Mouse (Mus musculus): ENCODE measurements around the gene Zbtb16. TPM values are rescaled to one million over a fixed set of nuclear protein-coding genes. Genes with fewer than 3 reads are reported as not detected.

Zbtb16 gene
- polyA plus RNA-seq, 1 experiment from 2014 or later = 0.57 TPM

GRCm38 (mm10) chr9:48733083-48733482 is 102.9 kb downstream of the Zbtb16 start:
- Histone ChIP-seq H3K4me1 (ENCODE audit: control insufficient read depth, insufficient read depth, low read length) (peaks cover 31% of the 10 kb centered on the region), H3K27me3 (ENCODE audit: control insufficient read depth, insufficient read depth, low read length) (0 out of 2 replicates have a peak, but pooled peaks cover 2% of the 10 kb centered on the region), H3K4me3 (ENCODE audit: low read depth, low read length) (no peak overlapping the region), H3K36me3 (ENCODE audit: control insufficient read depth, insufficient read depth, low read length) (no peaks in the 10 kb centered on the region), H3K9ac (ENCODE audit: low read depth, low read length) (no peak overlapping the region), H3K4me2 (no peak overlapping the region), H3K27ac (ENCODE audit: low read depth, low read length) (no peak overlapping the region), H3K9me3 (replicated peaks; ENCODE audit: control insufficient read depth, low read length) (no peaks in the 10 kb centered on the region)
- no peak for ATAC-seq (replicated peaks; ENCODE audit: insufficient number of reproducible peaks, low FRiP score, low TSS enrichment)
- 73% methylated on average over 6 of the region's 6 CpGs for WGBS (ENCODE audit: insufficient replicate concordance)

GRCm38 (mm10) chr9:48731651-48732536 is 104.1 kb downstream of the Zbtb16 start:
- no peak overlapping the region for H3K9ac ChIP-seq (ENCODE audit: low read depth, low read length)
- no peak overlapping the region for H3K4me3 ChIP-seq (ENCODE audit: low read depth, low read length)
- no peak overlapping the region for H3K27ac ChIP-seq (ENCODE audit: low read depth, low read length)
- H3K27me3 ChIP-seq (ENCODE audit: control insufficient read depth, insufficient read depth, low read length) = 0 out of 2 replicates have a peak, but pooled peaks cover 2% of the 10 kb centered on the region
- H3K36me3 ChIP-seq (ENCODE audit: control insufficient read depth, insufficient read depth, low read length) = no peaks in the 10 kb centered on the region
- H3K4me2 ChIP-seq = no peak overlapping the region
- ATAC-seq (replicated peaks; ENCODE audit: insufficient number of reproducible peaks, low FRiP score, low TSS enrichment) = no peak
- H3K9me3 ChIP-seq (replicated peaks; ENCODE audit: control insufficient read depth, low read length) = no peaks in the 10 kb centered on the region
- WGBS (ENCODE audit: insufficient replicate concordance) = 71% methylated on average over 8 of the region's 8 CpGs
- peaks cover 32% of the 10 kb centered on the region for H3K4me1 ChIP-seq (ENCODE audit: control insufficient read depth, insufficient read depth, low read length)

GRCm38 (mm10) chr9:48730446-48730979 is 105.5 kb downstream of the Zbtb16 start:
- Histone ChIP-seq H3K4me2 (no peak overlapping the region), H3K36me3 (ENCODE audit: control insufficient read depth, insufficient read depth, low read length) (no peaks in the 10 kb centered on the region), H3K4me1 (ENCODE audit: control insufficient read depth, insufficient read depth, low read length) (peaks cover 24% of the 10 kb centered on the region), H3K27ac (ENCODE audit: low read depth, low read length) (no peak overlapping the region), H3K27me3 (ENCODE audit: control insufficient read depth, insufficient read depth, low read length) (0 out of 2 replicates have a peak, but pooled peaks cover 2% of the 10 kb centered on the region), H3K9ac (ENCODE audit: low read depth, low read length) (no peak overlapping the region), H3K9me3 (replicated peaks; ENCODE audit: control insufficient read depth, low read length) (no peaks in the 10 kb centered on the region), H3K4me3 (ENCODE audit: low read depth, low read length) (no peak overlapping the region)
- 85% methylated on average over 10 of the region's 10 CpGs for WGBS (ENCODE audit: insufficient replicate concordance)
- ATAC-seq (replicated peaks; ENCODE audit: insufficient number of reproducible peaks, low FRiP score, low TSS enrichment) = no peak

- ATAC-seq (replicated peaks; ENCODE audit: insufficient number of reproducible peaks, low FRiP score, low TSS enrichment) = no peak
- no peak overlapping the region for H3K4me2 ChIP-seq
- H3K9me3 ChIP-seq (replicated peaks; ENCODE audit: control insufficient read depth, low read length) = no peaks in the 10 kb centered on the region
- no peak overlapping the region for H3K4me3 ChIP-seq (ENCODE audit: low read depth, low read length)
- H3K36me3 ChIP-seq (ENCODE audit: control insufficient read depth, insufficient read depth, low read length) = no peaks in the 10 kb centered on the region
- no peak overlapping the region for H3K9ac ChIP-seq (ENCODE audit: low read depth, low read length)
- WGBS (ENCODE audit: insufficient replicate concordance) = 63% methylated on average over 3 of the region's 3 CpGs
- peaks cover 23% of the 10 kb centered on the region for H3K4me1 ChIP-seq (ENCODE audit: control insufficient read depth, insufficient read depth, low read length)
- peak overlapping the region; percentile 73 for H3K27ac ChIP-seq (ENCODE audit: low read depth, low read length)
- H3K27me3 ChIP-seq (ENCODE audit: control insufficient read depth, insufficient read depth, low read length) = 0 out of 2 replicates have a peak, but pooled peaks cover 2% of the 10 kb centered on the region
Measured at GRCm38 (mm10) chr9:48729471-48729870, 106.6 kb downstream of the Zbtb16 start.

GRCm38 (mm10) chr9:48728731-48729123 is 107.3 kb downstream of the Zbtb16 start:
- Histone ChIP-seq H3K4me3 (ENCODE audit: low read depth, low read length) (no peak overlapping the region), H3K4me2 (no peak overlapping the region), H3K27me3 (ENCODE audit: control insufficient read depth, insufficient read depth, low read length) (0 out of 2 replicates have a peak, but pooled peaks cover 2% of the 10 kb centered on the region), H3K9me3 (replicated peaks; ENCODE audit: control insufficient read depth, low read length) (no peaks in the 10 kb centered on the region), H3K36me3 (ENCODE audit: control insufficient read depth, insufficient read depth, low read length) (no peaks in the 10 kb centered on the region), H3K27ac (ENCODE audit: low read depth, low read length) (peak overlapping the region; percentile 73), H3K9ac (ENCODE audit: low read depth, low read length) (no peak overlapping the region), H3K4me1 (ENCODE audit: control insufficient read depth, insufficient read depth, low read length) (peaks cover 29% of the 10 kb centered on the region)
- no peak for ATAC-seq (replicated peaks; ENCODE audit: insufficient number of reproducible peaks, low FRiP score, low TSS enrichment)
- WGBS (ENCODE audit: insufficient replicate concordance) = 64% methylated on average over 13 of the region's 13 CpGs

GRCm38 (mm10) chr9:48728083-48728730 is 107.8 kb downstream of the Zbtb16 start:
- WGBS (ENCODE audit: insufficient replicate concordance) = 31% methylated on average over 10 of the region's 10 CpGs
- H3K36me3 ChIP-seq (ENCODE audit: control insufficient read depth, insufficient read depth, low read length) = no peaks in the 10 kb centered on the region
- no peak overlapping the region for H3K4me3 ChIP-seq (ENCODE audit: low read depth, low read length)
- no peak for ATAC-seq (replicated peaks; ENCODE audit: insufficient number of reproducible peaks, low FRiP score, low TSS enrichment)
- peaks cover 34% of the 10 kb centered on the region for H3K4me1 ChIP-seq (ENCODE audit: control insufficient read depth, insufficient read depth, low read length)
- H3K27me3 ChIP-seq (ENCODE audit: control insufficient read depth, insufficient read depth, low read length) = 0 out of 2 replicates have a peak, but pooled peaks cover 2% of the 10 kb centered on the region
- peak overlapping the region; percentile 13; the same call in 1 of the 2 replicates for H3K27ac ChIP-seq (ENCODE audit: low read depth, low read length)
- no peaks in the 10 kb centered on the region for H3K9me3 ChIP-seq (replicated peaks; ENCODE audit: control insufficient read depth, low read length)
- no peak overlapping the region for H3K4me2 ChIP-seq
- H3K9ac ChIP-seq (ENCODE audit: low read depth, low read length) = no peak overlapping the region

- Histone ChIP-seq H3K9me3 (replicated peaks; ENCODE audit: control insufficient read depth, low read length) (no peaks in the 10 kb centered on the region), H3K36me3 (ENCODE audit: control insufficient read depth, insufficient read depth, low read length) (no peaks in the 10 kb centered on the region), H3K4me3 (ENCODE audit: low read depth, low read length) (no peak overlapping the region), H3K4me1 (ENCODE audit: control insufficient read depth, insufficient read depth, low read length) (peaks cover 38% of the 10 kb centered on the region), H3K27me3 (ENCODE audit: control insufficient read depth, insufficient read depth, low read length) (no peaks in the 10 kb centered on the region), H3K4me2 (no peak overlapping the region), H3K27ac (ENCODE audit: low read depth, low read length) (no peak overlapping the region), H3K9ac (ENCODE audit: low read depth, low read length) (no peak overlapping the region)
- WGBS (ENCODE audit: insufficient replicate concordance) = 72% methylated on average over 8 of the region's 8 CpGs
- ATAC-seq (replicated peaks; ENCODE audit: insufficient number of reproducible peaks, low FRiP score, low TSS enrichment) = no peak
Measured at GRCm38 (mm10) chr9:48726341-48726740, 109.7 kb downstream of the Zbtb16 start.

- Histone ChIP-seq H3K36me3 (ENCODE audit: control insufficient read depth, insufficient read depth, low read length) (no peaks in the 10 kb centered on the region), H3K27ac (ENCODE audit: low read depth, low read length) (no peak overlapping the region), H3K9ac (ENCODE audit: low read depth, low read length) (no peak overlapping the region), H3K4me1 (ENCODE audit: control insufficient read depth, insufficient read depth, low read length) (peaks cover 38% of the 10 kb centered on the region), H3K9me3 (replicated peaks; ENCODE audit: control insufficient read depth, low read length) (no peaks in the 10 kb centered on the region), H3K27me3 (ENCODE audit: control insufficient read depth, insufficient read depth, low read length) (no peaks in the 10 kb centered on the region), H3K4me2 (no peak overlapping the region), H3K4me3 (ENCODE audit: low read depth, low read length) (no peak overlapping the region)
- ATAC-seq (replicated peaks; ENCODE audit: insufficient number of reproducible peaks, low FRiP score, low TSS enrichment) = no peak
- 76% methylated on average over 4 of the region's 4 CpGs for WGBS (ENCODE audit: insufficient replicate concordance)
Measured at GRCm38 (mm10) chr9:48725918-48726317, 110.1 kb downstream of the Zbtb16 start.

Measured in heart, embryonic 11.5 days (tissue).